Mouse (Mus musculus) intestine, embryonic 16.5 days (tissue): Measurements from ENCODE around the gene Npas4. TPM values are rescaled to one million over a fixed set of nuclear protein-coding genes. Genes with fewer than 3 reads are reported as not detected.

Experiments used
- ATAC-seq: fragments of 200-750 bp; cut with Nextera tagmentation; 2 replicates; pipeline ENCODE4 v1.8.0; 2017; ENCODE audit warnings: moderate TSS enrichment, moderate library complexity
- H3K27ac ChIP-seq: fragments of 300-500 bp; sonication (generic); 2 replicates; pipeline ENCODE4 v1.5.1; 2014; ENCODE audit warnings: mild to moderate bottlenecking, low read length
- H3K27me3 ChIP-seq: fragments of 300-500 bp; sonication (generic); replicated peaks from 2 replicates; pipeline ENCODE4 v1.6.1; 2014; ENCODE audit warnings: low read length, control low read depth, mixed read lengths; ENCODE audit not compliant: control insufficient read depth, insufficient read depth
- H3K36me3 ChIP-seq: fragments of 300-500 bp; sonication (generic); 2 replicates; pipeline ENCODE4 v1.6.1; 2014; ENCODE audit warnings: low read length, control low read depth; ENCODE audit not compliant: control insufficient read depth, insufficient read depth
- H3K4me1 ChIP-seq: fragments of 300-500 bp; sonication (generic); 2 replicates; pipeline ENCODE4 v1.6.1; 2014; ENCODE audit warnings: low read length, control low read depth, mixed read lengths; ENCODE audit not compliant: control insufficient read depth, insufficient read depth
- H3K4me2 ChIP-seq: fragments of 300-500 bp; sonication (generic); 2 replicates; pipeline ENCODE4 v1.6.1; 2014; ENCODE audit warnings: low read depth, low read length, control low read depth
- H3K4me3 ChIP-seq: fragments of 300-500 bp; sonication (generic); 2 replicates; pipeline ENCODE4 v1.5.1; 2014; ENCODE audit warnings: mild to moderate bottlenecking, low read length
- H3K9ac ChIP-seq: fragments of 300-500 bp; sonication (generic); 2 replicates; pipeline ENCODE4 v1.6.1; 2014; ENCODE audit warnings: low read depth, low read length
- H3K9me3 ChIP-seq: fragments of 300-500 bp; sonication (generic); 2 replicates; pipeline ENCODE4 v1.6.1; 2016; ENCODE audit warnings: low read length, control low read depth; ENCODE audit not compliant: control insufficient read depth
- WGBS: fragments of 180-500 bp; shearing (Covaris S2); extraction: QIAGEN DNeasy Blood & Tissue Kit; methylation state at CpG from one replicate; pipeline ENCODE4 v1.1.7; 2014; 5-methylcytosine and 5-hydroxymethylcytosine counted together
- polyA plus RNA-seq: library from polyadenylated mRNA; unstranded; fragments of >200 nt; fragmentation: Nextera tagmentation; extraction: Ambion mirVana; gene quantifications from 2 replicates; pipeline ENCODE4 v1.2.1, GENCODE M21; 2015

The Npas4 gene
- polyA plus RNA-seq = 0.13 and 0.22 TPM in 2 replicates

DNA sequence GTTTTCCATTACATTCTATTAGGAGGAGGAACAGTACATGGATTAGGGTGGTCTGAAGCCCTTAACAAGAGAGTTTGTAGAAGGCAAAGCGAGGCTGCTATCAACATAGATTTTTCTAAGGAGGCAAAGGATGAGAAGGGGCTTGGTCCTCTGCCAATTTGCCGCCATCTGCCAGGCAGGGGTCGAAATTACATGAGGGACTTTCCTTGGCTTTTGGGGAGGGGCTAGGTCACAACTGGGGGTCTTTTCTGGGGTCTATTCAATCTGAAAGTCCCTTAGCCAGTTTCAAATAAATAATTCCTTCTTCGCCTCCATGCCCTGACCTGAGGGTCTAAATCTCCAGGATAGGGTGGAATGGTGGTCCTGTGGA lies at the start of gene Npas4:
TSS of gene Npas4 (minus strand) at position 61 of the 370 bp plus-strand sequence.
- Histone ChIP-seq H3K9me3 (no peaks in the 10 kb centered on the region), H3K27me3 (peaks cover 25% of the 10 kb centered on the region), H3K4me2 (0 out of 2 replicates have a peak within 1 kb of the TSS, but pooled peaks have one; percentile 3), H3K4me1 (no peaks in the 10 kb centered on the region), H3K9ac (no peak within 1 kb of the TSS), H3K27ac (no peak within 1 kb of the TSS), H3K36me3 (no peaks in the 10 kb centered on the region), H3K4me3 (no peak within 1 kb of the TSS; the same call in 1 of the 2 replicates)
- ATAC-seq = no peak
- 26% methylated on average over 4 of the region's 4 CpGs for WGBS

GRCm38 (mm10) chr19:5039301-5040114 lies 49.4 kb upstream of the Npas4 start:
- Histone ChIP-seq H3K4me2 (peak overlapping the region; percentile 98), H3K27ac (peak overlapping the region; percentile 68), H3K4me1 (peaks cover 27% of the 10 kb centered on the region), H3K4me3 (peak overlapping the region; percentile 80), H3K27me3 (no peaks in the 10 kb centered on the region), H3K9me3 (no peaks in the 10 kb centered on the region), H3K9ac (peak overlapping the region; percentile 91), H3K36me3 (no peaks in the 10 kb centered on the region)
- 10% methylated on average over 41 of the region's 41 CpGs for WGBS
- ATAC-seq = peak; percentile 12; the same call in 1 of the 2 replicates

DNA sequence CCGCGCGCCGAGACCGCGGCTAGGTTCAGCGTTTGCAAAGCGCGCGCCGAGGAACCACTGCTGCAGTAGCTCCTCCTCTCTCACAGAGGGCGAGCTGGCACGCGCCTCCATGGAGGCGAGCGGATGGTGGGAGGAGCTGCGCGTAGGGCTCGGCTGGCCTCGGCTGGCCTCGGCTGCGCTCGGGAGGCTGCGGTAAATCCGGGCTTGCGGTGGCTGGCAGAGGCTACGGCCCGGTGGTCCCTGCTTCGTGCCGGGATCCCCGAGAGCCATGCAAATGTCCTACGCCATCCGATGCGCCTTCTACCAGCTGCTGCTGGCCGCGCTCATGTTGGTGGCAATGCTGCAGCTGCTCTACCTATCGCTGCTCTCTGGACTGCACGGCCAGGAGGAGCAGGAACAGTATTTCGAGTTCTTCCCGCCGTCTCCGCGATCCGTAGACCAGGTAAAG lies 48.6 kb upstream of the Npas4 start, which contains the start of the genes B4gat1 and AC124502.3:
TSS of gene B4gat1 (plus strand) at position 118 of the 448 bp plus-strand sequence.
TSS of gene AC124502.3 (plus strand) at position 183 of the 448 bp plus-strand sequence.
- peak within 1 kb of the TSS; percentile 80 for H3K4me3 ChIP-seq
- no peaks in the 10 kb centered on the region for H3K36me3 ChIP-seq
- H3K4me2 ChIP-seq = peak within 1 kb of the TSS; percentile 98
- no peaks in the 10 kb centered on the region for H3K27me3 ChIP-seq
- H3K9ac ChIP-seq = peak within 1 kb of the TSS; percentile 91
- H3K4me1 ChIP-seq = peaks cover 27% of the 10 kb centered on the region
- H3K9me3 ChIP-seq = no peaks in the 10 kb centered on the region
- H3K27ac ChIP-seq = peak within 1 kb of the TSS; percentile 68
- peak; percentile 88 for ATAC-seq
- under 1% methylated on average over 44 of the region's 44 CpGs for WGBS

DNA sequence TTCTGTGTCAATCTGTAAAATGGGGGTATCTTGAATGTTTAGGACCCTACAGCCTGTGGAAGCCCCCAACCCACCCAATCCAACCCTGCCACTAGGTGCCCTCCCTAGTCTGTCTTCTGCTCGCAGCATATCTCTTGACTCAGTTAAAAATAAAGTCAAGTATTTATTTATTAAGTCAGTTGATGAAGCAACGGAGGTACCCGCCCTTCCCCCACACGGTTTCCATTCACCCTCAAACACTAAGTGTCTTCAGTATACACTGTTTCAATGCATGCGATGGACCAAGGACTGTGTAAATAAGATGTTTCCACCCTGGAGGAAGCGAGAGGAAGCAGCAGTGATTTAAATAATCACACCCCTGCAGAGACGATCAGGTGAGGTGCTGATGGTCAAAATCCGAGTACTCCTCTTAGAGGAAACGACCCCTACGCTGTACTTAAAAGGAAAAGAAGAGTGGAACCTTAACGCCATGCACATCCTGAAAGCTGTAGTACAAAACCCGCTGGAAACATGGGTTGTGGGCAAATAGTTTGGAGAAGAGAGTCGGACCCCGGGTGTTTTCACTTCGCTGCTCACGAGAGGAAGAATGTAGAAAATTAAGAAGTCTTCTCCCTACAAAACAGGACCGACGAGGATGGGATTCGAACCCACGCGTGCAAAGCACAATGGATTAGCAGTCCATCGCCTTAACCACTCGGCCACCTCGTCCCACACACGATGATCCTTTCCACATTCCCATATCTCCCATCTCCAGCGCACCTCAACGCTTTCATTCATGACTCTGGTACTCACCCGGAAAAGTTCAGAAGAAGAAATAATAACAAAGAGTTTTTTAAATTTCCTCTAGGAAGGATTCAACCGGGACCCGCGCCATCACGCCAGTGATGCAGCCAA lies 47.8 kb upstream of the Npas4 start:
- Histone ChIP-seq H3K9ac (peak overlapping the region; percentile 91), H3K36me3 (no peaks in the 10 kb centered on the region), H3K4me3 (peak overlapping the region; percentile 80), H3K27me3 (no peaks in the 10 kb centered on the region), H3K27ac (peak overlapping the region; percentile 68), H3K9me3 (no peaks in the 10 kb centered on the region), H3K4me2 (peak overlapping the region; percentile 98), H3K4me1 (peaks cover 27% of the 10 kb centered on the region)
- 3% methylated on average over 32 of the region's 32 CpGs for WGBS
- peak; percentile 49 for ATAC-seq

GRCm38 (mm10) chr19:5036577-5036976 lies 46.5 kb upstream of the Npas4 start:
- no peak overlapping the region for H3K4me3 ChIP-seq
- 74% methylated on average over 4 of the region's 4 CpGs for WGBS
- H3K4me1 ChIP-seq = peaks cover 18% of the 10 kb centered on the region
- H3K9me3 ChIP-seq = no peaks in the 10 kb centered on the region
- no peak overlapping the region for H3K27ac ChIP-seq
- H3K4me2 ChIP-seq = no peak overlapping the region
- no peaks in the 10 kb centered on the region for H3K27me3 ChIP-seq
- no peaks in the 10 kb centered on the region for H3K36me3 ChIP-seq
- no peak for ATAC-seq
- H3K9ac ChIP-seq = no peak overlapping the region

DNA sequence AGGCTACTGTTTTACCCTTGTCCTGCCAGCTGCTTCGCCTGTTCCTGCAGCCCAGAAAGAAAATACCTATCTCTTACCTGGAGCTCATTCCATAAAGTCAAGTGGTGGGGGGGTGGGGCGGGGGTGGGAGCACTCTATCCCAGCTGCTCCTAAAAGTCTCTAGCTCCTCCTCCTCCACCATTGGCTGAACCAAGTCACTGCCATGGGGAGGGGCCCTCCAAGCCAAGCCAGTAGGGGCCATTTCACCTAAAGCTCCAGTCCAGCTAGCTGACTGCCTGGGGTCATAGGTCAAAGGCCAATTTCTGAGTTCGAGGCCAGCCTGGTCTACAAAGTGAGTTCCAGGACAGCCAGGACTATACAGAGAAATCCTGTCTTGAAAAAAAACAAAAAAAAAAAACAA lies 42.6 kb upstream of the Npas4 start:
- H3K27me3 ChIP-seq = no peaks in the 10 kb centered on the region
- 82% methylated on average over 3 of the region's 3 CpGs for WGBS
- no peak overlapping the region for H3K4me3 ChIP-seq
- no peaks in the 10 kb centered on the region for H3K9me3 ChIP-seq
- no peak for ATAC-seq
- H3K9ac ChIP-seq = no peak overlapping the region
- no peaks in the 10 kb centered on the region for H3K4me1 ChIP-seq
- no peak overlapping the region for H3K27ac ChIP-seq
- no peaks in the 10 kb centered on the region for H3K36me3 ChIP-seq
- no peak overlapping the region for H3K4me2 ChIP-seq

GRCm38 (mm10) chr19:5026111-5026510 lies 36.0 kb upstream of the Npas4 start:
- H3K27ac ChIP-seq = no peak overlapping the region
- H3K9ac ChIP-seq = no peak overlapping the region
- ATAC-seq = no peak
- 90% methylated on average over 8 of the region's 8 CpGs for WGBS
- no peaks in the 10 kb centered on the region for H3K27me3 ChIP-seq
- no peaks in the 10 kb centered on the region for H3K36me3 ChIP-seq
- H3K4me3 ChIP-seq = no peak overlapping the region
- no peak overlapping the region for H3K4me2 ChIP-seq
- no peaks in the 10 kb centered on the region for H3K9me3 ChIP-seq
- 0 out of 2 replicates have a peak, but pooled peaks cover 5% of the 10 kb centered on the region for H3K4me1 ChIP-seq

- ATAC-seq = peak; percentile 98
Observed at GRCm38 (mm10) chr19:5023621-5024479, 33.7 kb upstream of the Npas4 start, which contains the start of gene Slc29a2. Gene Slc29a2 (plus strand): TSS chr19:5023860.

More at GRCm38 (mm10) chr19:5023621-5024479, 33.7 kb upstream of the Npas4 start, which contains the start of gene Slc29a2:
- H3K9me3 ChIP-seq = no peaks in the 10 kb centered on the region
- peak within 1 kb of the TSS; percentile 89 for H3K27ac ChIP-seq
- peak within 1 kb of the TSS; percentile 79 for H3K4me3 ChIP-seq
- H3K27me3 ChIP-seq = no peaks in the 10 kb centered on the region
- no peaks in the 10 kb centered on the region for H3K36me3 ChIP-seq
- H3K9ac ChIP-seq = peak within 1 kb of the TSS; percentile 80
- 0 out of 2 replicates have a peak, but pooled peaks cover 5% of the 10 kb centered on the region for H3K4me1 ChIP-seq
- H3K4me2 ChIP-seq = peak within 1 kb of the TSS; percentile 89
- under 1% methylated on average over 62 of the region's 62 CpGs for WGBS
